Mouse (Mus musculus): ENCODE measurements around the gene Gm11099.

GRCm38 (mm10) chr2:58925551-58925950 lies 66.3 kb downstream of the Gm11099 start:
- no peak for TF ChIP-seq GATA1 (IDR thresholded peaks at IDR 0.05; ENCODE audit: borderline replicate concordance, low read length)
- no peak for TF ChIP-seq FLI1 (IDR thresholded peaks at IDR 0.05; ENCODE audit: low read length)
